Mouse (Mus musculus) right cerebral cortex, postnatal 10 days (tissue): ENCODE results near the gene Sost.

Experiments
- DNase-seq, 2 experiments: peaks; one replicate each; pipeline ENCODE4 v3.0.0; 2021; ENCODE audit warnings: low spot score in 2 of 2

Gene Sost

DNA sequence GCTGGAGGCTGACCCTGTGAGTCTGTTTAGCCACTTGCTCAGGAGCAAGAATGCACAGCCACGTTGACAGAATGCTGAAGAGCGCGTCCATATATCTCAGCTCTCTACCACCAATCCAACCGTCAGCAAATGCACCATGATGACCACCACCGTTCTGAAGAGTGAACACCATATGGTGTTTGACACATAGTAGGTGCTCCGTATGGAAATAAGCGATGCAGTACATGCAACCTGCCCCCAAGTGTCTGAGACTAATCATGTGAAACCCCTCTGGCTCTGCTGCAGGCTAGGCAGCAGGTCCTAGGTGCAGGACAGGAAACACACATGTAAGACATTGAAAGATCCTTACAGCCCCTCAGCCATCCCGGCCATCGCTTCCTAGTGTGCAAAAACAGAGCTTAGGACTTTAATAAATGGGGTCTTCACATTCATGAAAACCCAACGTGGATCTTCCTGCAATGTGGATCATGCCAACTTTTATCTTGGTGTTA lies 16.7 kb upstream of the Sost start:
- DNase-seq: no peak

DNA sequence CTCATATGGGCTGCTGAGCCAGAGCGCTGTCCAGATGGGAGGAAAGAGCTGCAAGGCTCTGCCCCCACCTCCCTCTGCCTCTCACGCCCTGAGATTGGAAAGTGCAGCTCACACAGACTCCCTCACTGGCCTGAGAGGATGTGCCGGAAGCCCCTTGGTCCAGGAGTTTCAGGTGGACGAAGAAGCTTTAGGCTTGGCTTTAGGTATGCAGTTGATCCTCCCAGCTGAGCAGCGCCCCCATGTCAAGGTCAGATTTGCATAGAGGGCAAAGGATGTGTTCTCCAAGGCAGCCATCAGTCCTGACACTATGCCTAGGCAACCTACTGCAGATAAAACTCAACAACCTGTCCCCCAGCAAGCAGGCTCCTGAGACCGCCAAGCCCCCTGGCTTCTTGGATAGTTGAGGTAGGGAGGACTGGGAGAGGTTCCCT lies 16.2 kb upstream of the Sost start:
- DNase-seq: no peak

DNA sequence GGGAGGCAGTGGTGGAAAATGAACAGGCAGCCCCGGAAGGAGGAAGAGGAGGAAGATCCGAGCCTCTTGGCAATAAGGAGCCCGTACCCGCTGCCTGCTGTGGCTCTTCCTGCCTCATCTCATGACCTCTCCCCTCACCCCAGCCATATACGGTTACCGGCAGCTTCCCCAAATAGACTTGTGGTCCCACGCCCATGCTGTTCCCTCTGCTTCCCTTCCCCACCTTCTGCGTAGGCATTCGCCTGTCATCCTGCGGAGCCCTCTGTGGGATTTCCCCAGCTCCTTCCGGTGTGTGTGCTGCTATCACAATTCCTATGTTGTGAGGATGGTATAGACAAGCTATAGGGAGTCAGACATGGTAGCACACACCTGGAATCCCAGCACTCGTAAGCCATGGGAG lies 15.0 kb upstream of the Sost start:
- DNase-seq: no peak

DNA sequence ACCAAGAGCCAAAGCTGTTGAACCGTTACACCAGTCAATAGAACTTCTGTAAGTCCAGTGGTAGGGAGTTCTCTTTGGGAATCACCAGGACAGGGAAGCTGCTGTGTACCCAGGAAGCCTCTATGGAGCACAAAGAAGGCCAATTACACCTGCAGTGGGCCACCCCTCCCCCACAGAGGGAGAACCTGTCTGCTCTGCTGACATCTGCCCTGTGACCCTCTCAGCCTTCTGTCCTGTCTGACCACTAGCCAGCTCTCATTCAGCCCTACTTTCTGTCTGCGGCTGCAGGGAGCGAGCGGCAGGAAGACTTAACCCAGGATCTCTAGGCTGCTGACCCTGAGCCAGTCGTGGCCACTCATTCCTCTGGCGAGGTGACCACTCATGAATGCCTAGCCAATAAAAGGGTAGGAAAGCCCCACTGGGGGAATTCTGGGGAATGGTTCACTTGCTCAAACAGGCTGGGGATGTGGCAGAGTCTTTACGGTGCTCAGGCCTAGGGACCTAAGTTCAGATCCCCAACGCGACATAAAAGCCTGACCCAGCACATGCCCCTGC lies 13.9 kb upstream of the Sost start:
- DNase-seq: no peak

DNA sequence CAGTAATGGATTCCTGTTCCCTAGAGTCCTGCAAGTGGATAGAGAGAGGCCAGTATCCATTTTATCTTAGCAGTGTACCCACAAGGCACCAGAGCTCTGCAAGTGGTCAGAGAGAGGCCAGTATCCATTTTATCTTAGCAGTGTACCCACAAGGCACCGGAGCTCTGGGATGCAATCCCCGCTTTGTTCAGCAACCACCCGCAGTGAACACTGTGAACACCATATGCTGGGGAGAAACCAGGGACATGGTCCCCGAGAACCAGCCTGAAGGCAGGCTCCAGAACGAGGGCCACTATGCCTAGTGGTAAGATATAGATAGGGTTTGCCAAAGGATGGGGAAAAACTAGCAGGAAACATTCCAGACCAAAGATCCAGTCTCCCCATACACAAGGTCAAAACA lies 12.3 kb upstream of the Sost start:
- no peak for DNase-seq

DNA sequence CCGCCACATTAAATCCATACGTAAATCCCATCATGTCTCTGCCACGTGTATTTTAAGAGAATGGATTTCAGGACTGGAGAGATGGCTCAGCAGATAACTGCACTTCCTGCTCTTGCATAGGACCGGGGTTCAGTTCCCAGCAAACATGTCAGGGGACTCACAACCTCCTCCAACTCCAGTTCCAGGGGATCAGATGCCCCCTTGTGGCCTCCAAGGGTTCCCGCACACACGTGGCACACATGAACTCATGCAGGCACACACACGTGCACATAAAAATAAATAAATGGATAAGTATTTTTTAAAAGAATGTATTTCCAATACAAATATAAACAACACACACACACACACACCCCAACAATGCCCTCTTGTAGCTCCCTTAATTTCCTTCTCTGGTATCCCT lies 10.1 kb upstream of the Sost start:
- no peak for DNase-seq

DNA sequence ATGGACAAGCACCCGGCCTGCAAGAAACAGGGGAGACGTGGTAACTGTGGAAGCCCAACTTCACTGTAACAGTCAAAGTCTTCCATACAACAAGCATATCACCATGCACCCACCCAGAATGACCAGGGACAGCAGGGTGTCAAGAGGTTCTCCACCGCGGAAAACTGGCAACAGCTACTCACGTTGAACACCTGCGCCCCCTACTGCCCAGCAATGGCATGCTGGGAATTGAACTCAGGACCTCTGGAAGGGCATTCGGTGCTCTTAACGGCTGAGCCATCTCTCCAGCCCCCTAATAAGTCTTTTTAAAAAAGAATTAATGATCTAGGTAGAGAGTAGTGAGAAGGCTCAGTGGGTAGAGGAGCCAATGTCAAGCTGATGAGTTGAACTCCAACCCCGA lies 8.1 kb upstream of the Sost start:
- DNase-seq: no peak

DNA sequence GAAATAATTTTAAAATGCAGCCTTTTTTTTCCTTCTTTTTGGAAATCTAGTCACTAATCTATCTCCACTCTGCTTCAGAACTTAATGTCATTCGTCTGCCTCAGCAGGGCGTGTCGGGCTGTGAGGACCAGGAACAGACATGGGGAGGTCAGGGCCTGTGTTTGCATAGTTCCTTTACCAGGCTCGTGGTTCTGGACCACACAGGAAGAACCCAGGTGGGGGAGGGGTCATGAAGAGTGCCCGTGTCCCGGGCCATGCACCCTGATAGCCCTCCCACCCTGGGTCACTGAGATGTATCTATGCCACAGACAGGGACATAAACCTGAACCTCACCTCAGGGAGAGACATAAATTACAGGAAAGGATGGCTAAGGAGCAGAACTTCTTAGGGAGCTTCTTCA lies 7.4 kb upstream of the Sost start:
- no peak for DNase-seq

DNA sequence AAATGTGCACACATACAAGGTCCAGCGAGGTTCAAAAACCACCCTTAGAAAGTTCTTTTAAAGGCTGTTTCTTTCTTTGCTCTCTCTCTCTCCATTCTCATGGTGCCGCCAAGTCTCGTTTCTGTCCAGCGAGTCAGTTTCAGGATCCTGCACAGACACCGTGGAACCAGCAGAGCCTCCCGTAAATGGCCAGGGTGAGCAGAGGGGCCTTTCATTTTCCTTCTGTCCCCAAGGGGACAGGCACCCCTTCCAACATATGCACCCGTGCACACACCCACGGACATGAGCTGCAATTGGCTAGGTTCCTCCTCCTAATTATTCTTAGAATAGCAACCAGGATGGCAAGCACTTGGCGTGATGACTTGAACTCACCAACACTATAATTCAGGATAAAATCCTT lies 6.7 kb upstream of the Sost start:
- DNase-seq: no peak

DNA sequence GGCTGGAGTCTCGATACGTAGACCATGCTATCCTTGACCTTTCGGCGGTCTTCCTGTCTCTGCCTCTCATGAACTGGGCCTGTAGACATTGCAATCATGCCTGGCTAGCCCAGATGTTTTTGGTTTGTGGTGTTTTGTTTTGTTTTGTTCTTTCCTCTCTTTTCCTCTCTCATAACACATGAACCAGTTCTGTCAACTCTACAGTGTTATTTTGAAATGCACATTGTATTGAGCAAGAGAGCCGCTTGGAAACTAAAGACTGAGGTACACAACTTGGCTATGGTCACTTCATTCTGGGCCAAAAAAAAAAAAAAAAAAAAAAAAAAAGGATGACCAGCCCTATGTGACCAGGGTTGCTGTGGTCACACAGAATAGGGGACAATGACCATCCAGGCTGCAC lies 5.8 kb upstream of the Sost start:
- no peak for DNase-seq

DNA sequence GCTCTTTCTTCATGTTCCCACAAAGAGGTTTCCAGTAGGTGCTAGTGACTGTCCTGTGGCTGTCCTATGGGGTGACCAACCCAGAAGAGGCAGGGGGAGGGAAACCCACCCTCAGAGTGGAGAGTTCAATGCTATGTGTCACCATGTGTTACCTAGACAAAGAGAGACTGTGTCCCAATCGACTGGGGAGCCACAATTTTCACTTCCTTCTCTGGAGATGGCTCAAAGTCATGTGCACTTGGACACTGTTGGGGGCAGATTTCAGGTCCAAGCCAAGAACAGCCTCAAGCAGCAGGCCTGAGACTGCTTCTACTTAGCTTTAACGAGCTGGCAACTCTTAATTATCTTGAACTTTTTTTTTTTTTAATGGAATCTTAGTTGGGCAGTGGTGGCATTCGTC lies 5.3 kb upstream of the Sost start:
- no peak for DNase-seq

DNA sequence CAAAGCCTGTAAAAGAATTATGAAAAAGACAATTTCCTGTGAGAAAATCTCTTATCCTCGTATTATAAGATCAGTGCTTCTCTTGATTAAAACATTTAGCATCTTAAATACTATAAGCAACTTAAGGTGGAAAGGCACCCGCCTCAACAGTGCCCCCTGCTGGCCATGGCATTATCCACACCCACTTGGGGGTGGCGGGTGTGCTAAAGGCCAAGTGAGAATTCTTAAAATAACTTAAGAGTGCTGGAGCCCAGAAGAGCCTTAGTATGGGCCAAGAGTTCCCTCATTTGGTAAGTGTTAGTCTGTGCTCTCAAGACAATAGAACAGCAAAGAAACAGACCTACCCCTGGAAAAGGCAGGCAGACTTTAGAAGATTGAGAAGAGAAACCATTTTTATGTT lies 4.6 kb upstream of the Sost start:
- no peak for DNase-seq

DNA sequence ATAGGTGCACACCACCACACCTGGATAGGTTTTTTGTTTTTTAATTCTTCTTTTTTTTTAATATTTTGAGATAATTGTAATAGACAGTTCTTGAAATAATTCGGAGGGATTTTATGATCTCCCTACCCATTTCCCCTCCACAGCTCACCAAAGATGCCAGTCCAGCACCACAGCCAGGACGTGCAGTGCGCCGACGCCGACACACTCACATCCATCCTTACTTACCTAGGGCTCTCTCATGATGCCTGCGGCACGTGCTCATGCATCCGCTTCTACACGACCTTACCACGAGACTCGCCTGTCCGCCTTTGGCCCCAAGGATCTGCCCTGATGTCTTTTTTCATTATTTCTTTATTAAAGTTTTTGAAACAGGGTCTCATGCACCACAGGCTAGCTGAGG lies 3.0 kb upstream of the Sost start:
- no peak for DNase-seq

DNA sequence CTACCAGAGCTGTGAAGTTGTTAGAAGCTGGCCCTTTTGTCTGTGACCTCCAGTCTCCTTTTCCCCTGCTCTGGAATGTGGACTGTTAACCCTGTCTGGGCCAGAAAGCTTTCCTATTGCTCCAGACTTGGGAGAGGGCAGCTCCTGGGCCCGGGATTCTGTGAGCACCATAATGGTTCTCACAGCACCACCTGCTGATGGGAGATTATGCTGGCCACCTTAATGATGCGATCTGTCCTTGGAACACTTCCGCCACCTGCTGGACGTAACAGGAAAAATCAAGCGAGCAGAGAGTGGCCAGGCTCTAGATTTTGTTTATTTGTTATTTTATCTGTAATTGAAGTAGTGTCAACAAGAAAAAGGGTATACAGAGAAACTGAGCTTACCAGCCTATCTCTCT lies 2.0 kb upstream of the Sost start:
- peak; percentile 89 to 91 for DNase-seq

DNA sequence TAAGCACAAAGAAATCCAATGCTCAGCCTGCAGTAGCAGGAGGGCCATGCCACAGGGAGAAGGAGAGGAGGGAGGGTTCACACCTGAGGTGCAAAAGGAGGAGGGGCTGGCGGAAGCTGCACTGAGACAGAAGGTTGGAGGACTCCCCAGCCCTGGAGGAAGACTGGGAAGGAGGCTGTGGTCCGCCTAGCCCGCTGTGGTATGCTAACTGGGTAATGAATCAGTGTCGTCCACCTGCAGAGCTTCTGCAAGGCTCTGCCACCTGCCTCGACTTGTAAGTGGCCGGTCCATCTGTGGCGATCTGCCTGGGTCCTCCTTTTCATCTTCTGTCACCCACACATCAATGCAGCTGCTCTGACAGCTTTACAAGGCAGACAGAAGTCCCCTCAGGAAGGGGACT lies 1.5 kb upstream of the Sost start:
- DNase-seq: no peak

DNA sequence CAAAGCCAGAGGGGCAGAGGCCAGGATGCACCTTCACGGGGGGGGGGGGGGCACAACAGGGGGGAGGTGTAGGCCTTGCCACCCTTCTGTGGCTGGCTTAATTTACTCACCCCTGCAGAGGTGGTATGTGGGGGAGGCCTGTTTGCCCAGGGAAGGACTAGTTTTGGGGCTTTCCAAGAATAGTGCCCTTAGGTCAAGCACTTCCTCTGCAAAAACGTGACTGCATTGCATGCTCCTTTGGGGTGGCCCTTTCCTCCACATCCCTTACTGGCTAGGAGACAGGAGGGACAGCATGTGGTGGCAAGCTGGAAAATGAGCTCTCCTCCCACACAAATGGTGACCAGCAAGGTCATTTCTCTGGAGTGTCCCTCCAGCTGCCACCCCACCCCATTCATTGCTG lies 1.3 kb downstream of the Sost start:
- no peak for DNase-seq

DNA sequence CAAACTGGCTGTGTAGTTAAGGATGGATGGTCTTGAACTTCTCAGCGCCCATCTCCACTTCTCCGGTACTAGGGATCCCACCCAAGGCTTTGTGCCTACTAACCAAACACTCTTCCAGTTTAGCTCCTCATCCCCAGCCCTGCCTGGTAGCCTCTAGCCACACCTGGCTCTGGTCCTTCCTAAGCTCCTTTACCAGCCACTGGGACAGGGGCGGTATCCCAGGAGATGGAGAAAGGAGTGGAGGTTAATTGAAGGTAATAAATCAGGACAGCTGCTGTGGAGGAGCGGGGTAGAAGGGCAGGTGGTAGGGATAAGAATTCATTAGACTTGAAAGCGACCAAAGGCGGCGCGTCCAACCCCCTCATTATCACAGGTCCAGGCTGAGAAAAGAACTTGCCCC lies 2.2 kb downstream of the Sost start:
- no peak for DNase-seq

DNA sequence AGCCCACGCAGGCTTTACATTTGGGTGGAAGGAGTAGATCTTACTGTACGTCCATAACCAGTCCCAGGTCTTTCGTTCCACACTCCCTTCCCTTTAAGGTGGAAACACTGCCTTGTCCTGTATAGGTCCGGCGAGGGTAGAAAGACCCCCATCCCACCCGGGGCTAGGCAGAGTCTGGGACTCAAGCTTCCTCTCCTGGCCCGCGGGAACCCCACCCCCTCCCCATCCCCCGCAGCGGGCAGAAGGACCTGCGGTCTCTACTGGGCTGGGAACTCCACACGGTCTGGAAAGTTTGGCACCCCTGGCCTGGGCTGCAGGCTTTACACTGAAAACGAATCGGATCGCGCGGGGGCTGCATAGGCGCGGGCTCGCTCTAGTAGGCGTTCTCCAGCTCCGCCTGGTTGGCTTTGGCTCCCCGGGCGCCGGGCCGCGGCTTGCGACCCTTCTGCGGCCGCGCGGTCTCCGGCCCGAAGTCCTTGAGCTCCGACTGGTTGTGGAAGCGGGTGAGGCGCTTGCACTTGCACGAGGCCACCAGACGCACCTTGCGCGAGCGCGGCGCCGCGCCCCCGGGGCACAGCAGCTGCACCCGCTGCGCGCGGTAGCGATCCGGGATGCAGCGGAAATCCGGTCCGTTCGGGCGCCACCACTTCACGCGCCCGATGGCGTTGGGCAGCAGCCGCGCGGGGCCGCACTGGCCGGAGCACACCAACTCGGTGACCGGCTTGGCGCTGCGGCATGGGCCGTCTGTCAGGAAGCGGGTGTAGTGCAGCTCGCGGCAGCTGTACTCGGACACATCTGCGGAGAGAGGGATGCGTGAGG lies 3.1 kb downstream of the Sost start:
- no peak for DNase-seq

DNA sequence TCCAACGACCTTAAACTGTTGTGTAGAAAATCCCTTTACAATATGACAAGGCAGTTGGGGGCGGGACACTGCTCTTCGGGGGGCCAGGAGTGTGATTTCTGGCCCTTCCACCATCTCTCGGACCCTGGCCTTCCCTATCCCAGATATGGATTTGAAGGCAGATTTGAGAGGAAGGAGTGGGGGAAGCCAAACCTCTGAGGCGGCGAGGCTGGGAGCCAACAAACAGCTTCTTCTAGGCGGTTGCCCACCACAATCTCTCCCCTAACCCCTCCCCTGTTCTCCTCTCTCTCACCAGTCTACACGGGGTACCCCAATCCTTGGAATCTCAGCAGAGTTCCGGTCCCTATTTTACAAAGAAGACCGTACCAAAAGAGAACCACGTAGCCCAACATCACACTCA lies 3.8 kb downstream of the Sost start:
- no peak for DNase-seq

DNA sequence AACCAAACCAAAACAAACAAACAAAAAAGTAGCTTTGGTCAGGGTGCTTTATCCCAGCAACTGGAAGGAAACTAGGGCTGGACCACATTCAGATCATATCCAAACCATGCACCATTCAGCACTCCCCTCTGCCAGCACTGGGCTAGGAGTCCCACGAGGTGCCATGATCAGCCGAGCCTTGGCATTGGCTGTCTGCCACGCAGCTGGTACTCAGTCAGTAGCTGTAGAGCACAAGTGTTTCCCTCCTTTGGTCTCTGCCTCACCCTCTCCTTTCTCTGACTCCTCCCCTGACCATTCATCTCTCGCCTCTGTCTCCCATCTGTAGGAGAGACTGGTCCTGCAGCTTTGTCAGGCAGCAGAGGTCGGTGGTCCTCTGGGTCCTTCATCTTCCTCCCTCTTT lies 9.3 kb downstream of the Sost start:
- no peak for DNase-seq

DNA sequence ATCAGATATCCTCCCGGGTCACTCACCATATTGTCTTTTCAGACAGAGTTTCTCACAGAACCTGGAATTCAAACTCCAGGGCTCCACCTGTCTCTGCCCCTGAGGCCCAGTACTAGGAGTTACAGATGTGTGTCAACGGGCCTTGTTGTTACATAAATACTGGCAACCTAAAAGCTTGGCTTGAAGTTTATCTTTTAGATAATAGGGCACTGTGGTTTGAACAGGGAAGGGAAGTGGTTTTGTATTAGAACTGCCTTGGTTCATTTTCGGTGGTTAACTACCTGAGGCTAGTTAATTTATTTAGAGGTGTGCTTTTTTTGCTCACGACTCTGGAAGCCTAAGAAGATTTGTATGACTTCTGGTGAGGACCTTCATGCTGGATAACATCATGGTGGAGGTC lies 13.4 kb downstream of the Sost start:
- no peak for DNase-seq

DNA sequence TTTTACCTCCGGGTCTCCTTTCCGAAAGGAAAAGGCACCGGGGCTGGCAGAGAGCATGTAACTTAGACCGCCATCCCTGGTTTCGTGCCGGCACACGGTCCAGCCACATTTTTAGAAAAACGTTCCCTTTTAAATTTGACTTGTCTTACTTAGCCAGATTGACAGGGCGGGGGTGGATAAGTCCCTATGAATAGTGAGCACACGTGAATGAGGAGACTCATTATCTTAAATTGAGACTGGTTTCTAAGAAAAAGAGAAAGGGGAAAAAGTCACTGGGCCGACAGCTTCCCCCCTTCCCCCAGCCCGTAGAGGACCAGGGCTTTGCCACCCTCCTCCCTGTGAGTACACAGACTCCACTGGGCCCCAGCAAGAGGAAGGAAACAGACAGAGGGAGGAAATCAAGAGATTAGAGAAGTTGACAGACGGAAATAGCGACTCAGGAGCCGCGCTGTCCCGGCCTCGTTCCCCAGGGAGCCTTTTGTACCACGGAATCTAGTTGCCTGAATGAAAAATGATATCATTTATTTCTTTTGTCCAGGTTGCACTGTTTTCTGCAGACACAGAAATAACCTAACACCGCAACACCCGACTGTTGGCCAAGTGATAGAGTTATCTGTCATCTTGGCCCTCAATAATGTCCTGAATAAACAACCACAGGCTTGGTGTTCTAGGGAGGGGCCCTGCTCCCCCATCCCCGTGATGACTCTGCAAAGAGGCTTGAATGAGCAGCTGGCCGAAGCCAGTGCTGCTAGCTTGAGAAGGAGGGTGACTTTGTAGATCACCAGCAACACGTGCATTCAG lies 14.1 kb downstream of the Sost start:
- DNase-seq: peak; percentile 37 to 40

DNA sequence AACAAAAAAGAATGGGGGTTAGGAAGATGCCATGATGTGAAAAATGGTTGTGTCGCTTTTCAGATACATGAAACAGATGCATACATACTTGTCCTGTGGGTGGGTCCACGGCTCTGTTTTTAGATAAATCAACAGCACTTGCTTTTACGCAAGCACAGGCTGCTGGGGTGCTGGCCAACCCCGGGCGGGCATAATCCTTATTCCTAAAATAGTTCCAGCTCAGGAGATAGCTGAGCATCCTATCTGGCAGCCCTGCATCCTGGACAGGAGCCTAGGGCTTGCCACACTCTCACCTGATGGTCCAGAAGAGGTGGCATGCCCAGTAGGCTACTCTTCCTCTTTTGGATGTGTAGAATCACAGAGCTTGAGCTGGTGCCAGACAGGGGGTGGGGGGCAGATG lies 16.8 kb downstream of the Sost start:
- DNase-seq: no peak
